Mouse (Mus musculus) layer of hippocampus, postnatal 10 days (tissue): ENCODE data around the gene 1700123O20Rik. TPM values are rescaled to one million over a fixed set of nuclear protein-coding genes. Genes with fewer than 3 reads are reported as not detected.

Experiments used
- DNase-seq, 2 experiments: peaks; one replicate each; pipeline ENCODE4 v3.0.0; 2021; ENCODE audit warnings: low spot score in 2 of 2
- microRNA-seq, 2 experiments: library from miRNA; unstranded; fragments of <30 nt; microRNA quantifications; one replicate each; pipeline ENCODE4 v1.2.0; 2021
- total RNA-seq, 2 experiments: library from RNA; stranded (reverse); gene quantifications; 2 replicates each; pipeline ENCODE4 v1.2.3; 2021

The 1700123O20Rik gene
- total RNA-seq, 2 experiments from 2014 or later: 25.5 to 28.1 TPM

DNA sequence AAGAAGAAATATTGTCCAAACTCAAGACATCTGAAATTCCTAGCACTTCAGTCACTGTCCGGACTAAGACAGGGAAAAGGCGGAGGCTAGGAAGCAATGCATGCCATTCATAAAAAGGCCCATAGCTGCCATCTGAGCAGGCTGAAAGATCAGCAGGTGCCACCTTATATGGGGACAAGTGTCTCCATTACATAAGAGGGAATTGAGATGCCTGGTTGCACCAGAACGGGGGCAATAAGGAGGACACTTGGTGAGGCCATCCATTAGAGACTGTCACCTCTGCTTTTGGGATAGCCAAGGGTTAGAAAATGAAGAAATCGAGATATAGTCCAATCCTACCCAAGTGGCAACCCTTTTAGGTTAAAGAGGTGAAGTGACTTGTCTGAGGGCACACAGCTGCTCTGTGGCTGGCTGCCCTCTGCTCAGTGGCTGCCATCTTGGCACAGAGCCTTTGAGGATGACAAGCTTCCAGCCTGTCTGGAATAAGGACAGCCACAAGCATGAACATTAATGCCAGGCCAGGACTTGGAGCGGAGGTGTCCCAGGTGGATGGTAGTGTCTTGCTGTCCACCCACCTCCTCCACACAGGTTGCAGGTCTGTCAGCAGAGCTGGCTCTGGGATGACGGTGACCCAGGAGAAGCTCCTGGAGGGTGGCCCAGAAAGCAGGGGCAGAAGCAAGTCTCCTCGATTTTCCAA is 34.8 kb downstream of the 1700123O20Rik start:
- no peak for DNase-seq

- no peak for DNase-seq
Measured at GRCm38 (mm10) chr14:54721711-54722110, 35.7 kb downstream of the 1700123O20Rik start.

DNA sequence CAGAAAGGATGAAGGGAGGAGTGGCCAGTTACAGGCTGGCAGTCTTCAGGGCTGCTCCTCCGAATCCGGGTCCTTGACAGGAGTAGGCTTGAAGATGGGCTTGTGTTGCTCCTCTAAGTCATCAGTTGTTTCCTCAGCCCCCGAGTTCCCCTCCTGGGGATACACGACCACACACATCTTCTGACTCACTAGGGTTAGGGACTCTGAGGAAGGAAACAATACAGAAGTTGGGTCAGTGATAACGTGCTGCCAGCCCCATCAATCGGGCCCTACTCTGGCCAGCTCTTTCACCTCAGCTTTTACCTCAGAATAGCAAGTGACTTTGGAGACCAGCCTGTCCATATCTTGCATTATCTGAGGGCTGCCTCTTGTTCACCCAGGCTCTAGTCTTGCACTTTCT is 38.0 kb downstream of the 1700123O20Rik start:
- no peak for DNase-seq

DNA sequence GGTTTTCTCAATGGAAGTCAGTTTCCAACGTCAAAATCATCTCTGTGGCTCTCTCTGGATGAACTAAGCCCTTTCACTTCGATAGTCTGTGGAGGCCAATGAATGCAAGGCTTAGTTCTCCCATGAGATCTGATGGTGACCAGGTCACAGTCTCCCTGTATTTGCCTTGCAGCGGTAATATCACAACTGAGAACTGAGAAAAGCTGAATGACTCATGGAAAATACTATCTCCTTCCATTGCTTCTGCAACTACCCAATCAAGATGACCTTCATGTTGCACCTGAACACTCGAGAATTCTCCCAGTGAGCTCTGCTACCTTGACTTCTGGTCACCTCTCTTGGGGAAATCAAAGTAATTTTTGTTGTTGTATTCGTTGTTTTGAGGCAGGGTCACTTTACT is 41.5 kb downstream of the 1700123O20Rik start:
- no peak for DNase-seq

GRCm38 (mm10) chr14:54728823-54729653 is 43.0 kb downstream of the 1700123O20Rik start:
- no peak for DNase-seq

DNA sequence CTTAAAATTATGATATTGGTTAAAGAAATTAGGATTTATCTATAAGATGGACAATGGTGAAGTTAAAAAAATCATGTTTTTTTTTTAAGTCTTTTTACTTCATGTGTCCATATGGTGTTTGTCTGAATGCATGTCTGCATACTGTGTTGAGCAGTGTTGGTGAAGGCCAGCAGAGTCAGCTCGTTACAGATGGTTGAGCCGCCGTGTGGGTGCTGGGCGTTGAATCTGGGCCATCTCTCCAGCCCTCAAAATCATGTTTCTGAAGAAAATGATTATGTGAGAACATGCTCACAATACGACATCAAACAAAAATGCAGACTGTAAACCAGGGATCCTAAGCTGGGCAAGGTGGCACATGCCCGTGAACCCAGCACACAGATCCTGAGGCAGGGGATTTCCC is 44.3 kb downstream of the 1700123O20Rik start:
- no peak for DNase-seq

- DNase-seq: no peak
Measured at GRCm38 (mm10) chr14:54732206-54732605, 46.2 kb downstream of the 1700123O20Rik start.

GRCm38 (mm10) chr14:54734004-54734403 is 48.0 kb downstream of the 1700123O20Rik start:
- DNase-seq: no peak

DNA sequence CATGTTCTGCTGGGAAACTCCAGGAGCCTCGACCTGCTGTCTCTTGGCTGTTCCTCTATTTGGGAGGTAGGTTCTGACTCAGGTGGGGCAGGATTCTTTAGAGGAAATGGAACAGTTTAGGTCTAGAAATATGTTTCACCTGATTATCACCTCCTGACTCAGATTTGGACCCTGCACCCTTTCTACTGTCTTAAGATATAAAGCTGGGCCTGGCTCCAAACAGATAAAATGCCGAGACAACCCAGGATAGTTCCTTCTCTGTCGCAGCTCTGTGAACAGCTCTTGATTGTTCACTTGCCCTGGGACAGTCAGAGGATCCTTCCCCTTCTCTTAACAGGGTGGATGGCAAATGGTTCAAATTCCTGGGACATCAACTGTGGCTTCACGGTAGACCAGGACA is 49.2 kb downstream of the 1700123O20Rik start:
- DNase-seq: no peak

GRCm38 (mm10) chr14:54736555-54737552 is 50.8 kb downstream of the 1700123O20Rik start:
- no peak for DNase-seq

DNA sequence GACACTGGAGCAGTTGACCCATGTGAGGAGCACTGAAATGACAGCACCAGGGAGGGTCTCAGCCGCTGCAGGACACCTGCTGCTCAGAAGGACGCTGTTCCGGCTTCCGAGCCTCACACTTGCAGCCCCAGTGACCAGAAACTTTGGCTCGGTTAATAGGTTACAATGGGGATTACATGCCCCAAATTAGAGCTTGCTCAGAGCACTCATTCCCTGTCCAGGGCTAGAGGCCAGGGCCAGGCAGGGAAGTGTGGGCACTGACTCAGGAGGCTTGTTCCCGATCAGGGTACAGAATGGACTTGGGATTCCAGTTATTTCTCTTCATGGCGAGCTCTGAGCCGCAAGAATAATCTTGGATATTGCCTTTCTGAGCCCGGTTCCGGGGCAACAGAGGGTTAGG is 51.6 kb downstream of the 1700123O20Rik start:
- DNase-seq: no peak

Small RNA genes within 50 kb of the gene (microRNA-seq; reads per million reads assigned to microRNA genes)
- gene Mir6948: 0.22 to 0.78 reads per million in 2 experiments

Other genes starting within 250 kb of the 1700123O20Rik start
- gene Lrp10, start 222.1 kb upstream of the 1700123O20Rik start, total RNA-seq: 10 to 100 TPM; 40.3 to 42.2 TPM
- gene Rem2, start 210.1 kb upstream of the 1700123O20Rik start, total RNA-seq: 10 to 100 TPM; 26.9 to 31.5 TPM
- 10 to 100 TPM; 82.2 to 91.8 TPM for gene Prmt5, start 168.7 kb upstream of the 1700123O20Rik start, total RNA-seq
- 1 to 10 TPM; 4.7 to 6.7 TPM for gene Haus4, start 131.6 kb upstream of the 1700123O20Rik start, total RNA-seq
- 1 to 10 TPM; 3.8 to 4.3 TPM for gene Ajuba, start 108.7 kb upstream of the 1700123O20Rik start, total RNA-seq
- gene 4931414P19Rik, start 80.2 kb upstream of the 1700123O20Rik start, total RNA-seq: 1 to 10 TPM; 5.1 to 5.5 TPM
- 100 to 1,000 TPM; 201 to 217 TPM for gene Psmb5, start 68.2 kb upstream of the 1700123O20Rik start, total RNA-seq
- under 1 TPM; 0.21 to 0.25 TPM for gene Psmb11, start 64.8 kb upstream of the 1700123O20Rik start, total RNA-seq
- gene Gm17606, start 45.3 kb upstream of the 1700123O20Rik start, total RNA-seq: not detected
- gene Cdh24, start 44.9 kb upstream of the 1700123O20Rik start, total RNA-seq: 10 to 100 TPM; 14.7 to 17.2 TPM
- 100 to 1,000 TPM; 208 to 213 TPM for gene Acin1, start 715 bp downstream of the 1700123O20Rik start, total RNA-seq
- gene Gm29776, start 12.6 kb downstream of the 1700123O20Rik start, total RNA-seq: not detected
- not detected for gene Cebpe, start 26.0 kb downstream of the 1700123O20Rik start, total RNA-seq
- gene Slc7a8, start 95.7 kb downstream of the 1700123O20Rik start, total RNA-seq: 10 to 100 TPM; 63.7 to 66.3 TPM
- not detected for gene Rnf212b, start 127.9 kb downstream of the 1700123O20Rik start, total RNA-seq
- gene Homez, start 184.7 kb downstream of the 1700123O20Rik start, total RNA-seq: 10 to 100 TPM; 16.6 to 16.8 TPM
- 10 to 100 TPM; 36.7 to 40.0 TPM for gene Ppp1r3e, start 191.3 kb downstream of the 1700123O20Rik start, total RNA-seq
- gene Bcl2l2, start 197.2 kb downstream of the 1700123O20Rik start, total RNA-seq: 10 to 100 TPM; 68.8 to 72.1 TPM
- gene Gm20521, start 197.2 kb downstream of the 1700123O20Rik start, total RNA-seq: 1 to 10 TPM in 1 of 2 experiments, not detected in 1; 9.9 TPM
- 100 to 1,000 TPM; 266 to 288 TPM for gene Pabpn1, start 206.3 kb downstream of the 1700123O20Rik start, total RNA-seq
- gene Slc22a17, start 226.9 kb downstream of the 1700123O20Rik start, total RNA-seq: 100 to 1,000 TPM; 606 to 608 TPM
- gene Efs, start 239.9 kb downstream of the 1700123O20Rik start, total RNA-seq: 10 to 100 TPM; 16.8 to 17.9 TPM
- not detected for gene Il25, start 246.5 kb downstream of the 1700123O20Rik start, total RNA-seq